Mouse (Mus musculus): Measurements from ENCODE around the gene Pde2a. TPM values are rescaled to one million over a fixed set of nuclear protein-coding genes. Genes with fewer than 3 reads are reported as not detected.

Pde2a gene
- polyA plus RNA-seq, 1 experiment from 2014 or later = 46.5 TPM

DNA sequence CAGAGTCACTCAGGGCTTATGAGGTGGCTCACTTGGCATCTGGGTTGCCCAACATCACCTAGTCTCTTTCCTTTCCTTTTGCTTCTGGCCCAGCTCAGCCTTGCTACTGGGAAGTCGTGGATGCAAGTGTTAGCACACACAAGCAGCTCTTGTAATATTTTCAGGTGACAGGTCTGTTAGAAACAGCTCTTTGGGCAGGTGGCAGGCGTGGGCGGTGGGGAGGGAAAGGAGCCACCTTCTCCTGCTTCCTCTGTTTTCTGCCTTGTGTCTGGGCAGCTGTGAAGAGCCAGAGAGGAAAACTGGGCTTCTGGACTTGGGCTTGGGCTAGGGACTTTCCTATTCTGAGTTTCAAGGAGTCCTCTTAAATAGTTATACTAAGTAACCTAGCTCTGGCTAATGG is 54.5 kb downstream of the Pde2a start:
- Histone ChIP-seq H3K4me3 (ENCODE audit: low read length) (no peak overlapping the region), H3K27ac (ENCODE audit: low read length) (no peak overlapping the region), H3K4me2 (replicated peaks; ENCODE audit: low read depth, low read length) (no peak overlapping the region), H3K9me3 (ENCODE audit: low read length) (no peaks in the 10 kb centered on the region), H3K4me1 (ENCODE audit: insufficient read depth, low read length) (peaks cover 11% of the 10 kb centered on the region), H3K27me3 (ENCODE audit: insufficient read depth, low read length) (no peaks in the 10 kb centered on the region), H3K36me3 (ENCODE audit: insufficient read depth, low read length) (no peaks in the 10 kb centered on the region), H3K9ac (replicated peaks; ENCODE audit: low read length) (no peak overlapping the region)
- no peak for ATAC-seq (ENCODE audit: low FRiP score, low TSS enrichment)
- 61% methylated on average over 3 of the region's 3 CpGs for WGBS

GRCm38 (mm10) chr7:101476493-101476892 is 55.0 kb downstream of the Pde2a start:
- no peaks in the 10 kb centered on the region for H3K27me3 ChIP-seq (ENCODE audit: insufficient read depth, low read length)
- WGBS = 47% methylated on average over 4 of the region's 4 CpGs
- H3K4me1 ChIP-seq (ENCODE audit: insufficient read depth, low read length) = peaks cover 15% of the 10 kb centered on the region
- H3K36me3 ChIP-seq (ENCODE audit: insufficient read depth, low read length) = no peaks in the 10 kb centered on the region
- no peak overlapping the region for H3K4me2 ChIP-seq (replicated peaks; ENCODE audit: low read depth, low read length)
- H3K9me3 ChIP-seq (ENCODE audit: low read length) = no peaks in the 10 kb centered on the region
- no peak for ATAC-seq (ENCODE audit: low FRiP score, low TSS enrichment)
- H3K27ac ChIP-seq (ENCODE audit: low read length) = no peak overlapping the region
- H3K9ac ChIP-seq (replicated peaks; ENCODE audit: low read length) = no peak overlapping the region
- no peak overlapping the region for H3K4me3 ChIP-seq (ENCODE audit: low read length)

DNA sequence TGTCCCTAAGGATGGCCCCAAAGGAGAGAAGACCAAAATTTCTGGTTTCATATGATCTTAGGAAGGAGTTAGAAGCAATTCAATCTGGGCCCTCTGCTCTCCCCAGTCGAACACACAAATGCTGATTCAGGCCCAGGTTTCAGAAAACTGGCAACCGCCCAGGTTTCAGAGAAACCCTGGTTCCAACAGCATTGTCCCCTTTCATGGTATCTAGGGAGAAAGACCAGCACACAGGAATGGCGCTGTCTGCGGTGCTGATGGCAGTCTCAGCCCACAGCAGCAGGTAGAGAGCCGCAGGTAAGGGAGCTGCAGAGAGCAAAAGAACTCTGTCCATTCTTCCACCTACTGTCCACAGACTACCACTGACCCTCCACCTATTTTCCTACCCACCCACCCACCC is 55.7 kb downstream of the Pde2a start:
- H3K27me3 ChIP-seq (ENCODE audit: insufficient read depth, low read length) = no peaks in the 10 kb centered on the region
- 35% methylated on average over 5 of the region's 5 CpGs for WGBS
- no peak overlapping the region for H3K27ac ChIP-seq (ENCODE audit: low read length)
- no peak for ATAC-seq (ENCODE audit: low FRiP score, low TSS enrichment)
- H3K9me3 ChIP-seq (ENCODE audit: low read length) = no peaks in the 10 kb centered on the region
- H3K36me3 ChIP-seq (ENCODE audit: insufficient read depth, low read length) = no peaks in the 10 kb centered on the region
- H3K9ac ChIP-seq (replicated peaks; ENCODE audit: low read length) = no peak overlapping the region
- H3K4me1 ChIP-seq (ENCODE audit: insufficient read depth, low read length) = peaks cover 20% of the 10 kb centered on the region
- no peak overlapping the region for H3K4me2 ChIP-seq (replicated peaks; ENCODE audit: low read depth, low read length)
- H3K4me3 ChIP-seq (ENCODE audit: low read length) = no peak overlapping the region

DNA sequence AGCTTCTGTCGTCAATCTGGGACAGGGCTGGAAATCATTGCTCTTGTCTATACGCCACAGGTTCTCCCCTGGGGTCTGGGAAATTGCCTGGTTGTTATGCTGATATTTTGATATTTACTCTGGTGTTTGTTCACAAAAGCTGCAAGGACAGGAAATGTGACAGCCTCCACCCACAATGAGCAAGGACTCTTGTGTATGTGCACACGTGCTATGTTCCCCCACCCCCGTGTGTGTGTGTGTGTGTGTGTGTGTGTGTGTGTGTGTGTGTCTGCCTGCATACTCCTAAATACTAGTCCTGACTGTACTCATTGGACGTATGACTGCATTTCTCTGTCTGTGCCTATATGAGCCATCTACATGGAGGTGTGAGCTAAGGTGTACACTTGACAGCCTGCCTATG is 56.6 kb downstream of the Pde2a start:
- Histone ChIP-seq H3K4me2 (replicated peaks; ENCODE audit: low read depth, low read length) (no peak overlapping the region), H3K9ac (replicated peaks; ENCODE audit: low read length) (no peak overlapping the region), H3K4me3 (ENCODE audit: low read length) (no peak overlapping the region), H3K27me3 (ENCODE audit: insufficient read depth, low read length) (no peaks in the 10 kb centered on the region), H3K9me3 (ENCODE audit: low read length) (no peaks in the 10 kb centered on the region), H3K4me1 (ENCODE audit: insufficient read depth, low read length) (peaks cover 26% of the 10 kb centered on the region), H3K36me3 (ENCODE audit: insufficient read depth, low read length) (no peaks in the 10 kb centered on the region), H3K27ac (ENCODE audit: low read length) (no peak overlapping the region)
- 64% methylated on average over 5 of the region's 5 CpGs for WGBS
- ATAC-seq (ENCODE audit: low FRiP score, low TSS enrichment) = no peak

- Histone ChIP-seq H3K4me1 (ENCODE audit: insufficient read depth, low read length) (peaks cover 36% of the 10 kb centered on the region), H3K9me3 (ENCODE audit: low read length) (no peaks in the 10 kb centered on the region), H3K4me3 (ENCODE audit: low read length) (no peak overlapping the region), H3K27ac (ENCODE audit: low read length) (no peak overlapping the region), H3K36me3 (ENCODE audit: insufficient read depth, low read length) (no peaks in the 10 kb centered on the region), H3K27me3 (ENCODE audit: insufficient read depth, low read length) (no peaks in the 10 kb centered on the region), H3K9ac (replicated peaks; ENCODE audit: low read length) (no peak overlapping the region), H3K4me2 (replicated peaks; ENCODE audit: low read depth, low read length) (no peak overlapping the region)
- no peak for ATAC-seq (ENCODE audit: low FRiP score, low TSS enrichment)
- 67% methylated on average over 4 of the region's 4 CpGs for WGBS
Measured at GRCm38 (mm10) chr7:101479841-101480240, 58.4 kb downstream of the Pde2a start.

GRCm38 (mm10) chr7:101480671-101481070 is 59.2 kb downstream of the Pde2a start:
- H3K27me3 ChIP-seq (ENCODE audit: insufficient read depth, low read length) = no peaks in the 10 kb centered on the region
- peak overlapping the region; percentile 58 for H3K27ac ChIP-seq (ENCODE audit: low read length)
- ATAC-seq (ENCODE audit: low FRiP score, low TSS enrichment) = peak; percentile 33; the same call in 1 of the 2 replicates
- no peak overlapping the region for H3K9ac ChIP-seq (replicated peaks; ENCODE audit: low read length)
- H3K4me1 ChIP-seq (ENCODE audit: insufficient read depth, low read length) = peaks cover 36% of the 10 kb centered on the region
- H3K36me3 ChIP-seq (ENCODE audit: insufficient read depth, low read length) = no peaks in the 10 kb centered on the region
- 30% methylated on average over 6 of the region's 6 CpGs for WGBS
- H3K4me2 ChIP-seq (replicated peaks; ENCODE audit: low read depth, low read length) = no peak overlapping the region
- H3K9me3 ChIP-seq (ENCODE audit: low read length) = no peaks in the 10 kb centered on the region
- H3K4me3 ChIP-seq (ENCODE audit: low read length) = no peak overlapping the region

GRCm38 (mm10) chr7:101481872-101482498 is 60.5 kb downstream of the Pde2a start:
- H3K4me3 ChIP-seq (ENCODE audit: low read length) = no peak overlapping the region
- H3K9me3 ChIP-seq (ENCODE audit: low read length) = no peaks in the 10 kb centered on the region
- no peak overlapping the region for H3K9ac ChIP-seq (replicated peaks; ENCODE audit: low read length)
- no peak overlapping the region for H3K4me2 ChIP-seq (replicated peaks; ENCODE audit: low read depth, low read length)
- WGBS = 10% methylated on average over 8 of the region's 8 CpGs
- H3K36me3 ChIP-seq (ENCODE audit: insufficient read depth, low read length) = no peaks in the 10 kb centered on the region
- H3K4me1 ChIP-seq (ENCODE audit: insufficient read depth, low read length) = peaks cover 36% of the 10 kb centered on the region
- peak; percentile 54 for ATAC-seq (ENCODE audit: low FRiP score, low TSS enrichment)
- no peaks in the 10 kb centered on the region for H3K27me3 ChIP-seq (ENCODE audit: insufficient read depth, low read length)
- H3K27ac ChIP-seq (ENCODE audit: low read length) = no peak overlapping the region; the same call in 1 of the 2 replicates

DNA sequence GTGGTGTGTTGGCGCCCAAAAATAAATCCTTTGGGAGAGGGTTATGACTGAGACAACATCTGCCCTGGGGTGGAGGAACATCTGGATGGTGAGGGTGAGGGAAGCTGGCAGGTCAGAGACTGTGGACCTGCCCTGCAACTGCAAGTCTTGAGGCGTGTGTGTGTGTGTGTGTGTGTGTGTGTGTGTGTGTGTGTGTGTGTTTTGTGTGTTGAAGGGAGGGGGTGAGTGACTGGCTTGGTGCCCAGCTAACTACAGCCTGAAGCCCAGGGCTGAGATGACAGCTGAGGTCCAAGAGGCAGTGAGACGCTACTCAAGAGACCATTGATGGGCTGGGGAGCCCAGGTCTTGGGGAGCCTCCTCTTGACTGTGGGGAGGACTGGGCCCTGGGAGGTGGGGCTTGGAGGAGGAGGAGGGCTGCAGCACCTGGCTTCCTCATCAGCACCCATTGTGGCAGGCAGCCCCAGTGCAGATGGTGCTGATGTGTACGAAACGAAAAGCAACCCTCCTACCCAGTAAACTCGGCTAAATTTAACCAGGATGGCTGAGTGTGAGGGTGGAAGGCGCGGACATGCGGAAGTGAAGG is 61.1 kb downstream of the Pde2a start:
- Histone ChIP-seq H3K9ac (replicated peaks; ENCODE audit: low read length) (0 out of 2 replicates have a peak overlapping the region, but pooled peaks have one; percentile 4), H3K27me3 (ENCODE audit: insufficient read depth, low read length) (no peaks in the 10 kb centered on the region), H3K4me1 (ENCODE audit: insufficient read depth, low read length) (peaks cover 36% of the 10 kb centered on the region), H3K4me3 (ENCODE audit: low read length) (no peak overlapping the region), H3K36me3 (ENCODE audit: insufficient read depth, low read length) (no peaks in the 10 kb centered on the region), H3K9me3 (ENCODE audit: low read length) (no peaks in the 10 kb centered on the region), H3K27ac (ENCODE audit: low read length) (peak overlapping the region; percentile 20; the same call in 1 of the 2 replicates), H3K4me2 (replicated peaks; ENCODE audit: low read depth, low read length) (no peak overlapping the region)
- WGBS = 38% methylated on average over 9 of the region's 9 CpGs
- ATAC-seq (ENCODE audit: low FRiP score, low TSS enrichment) = peak; percentile 58

DNA sequence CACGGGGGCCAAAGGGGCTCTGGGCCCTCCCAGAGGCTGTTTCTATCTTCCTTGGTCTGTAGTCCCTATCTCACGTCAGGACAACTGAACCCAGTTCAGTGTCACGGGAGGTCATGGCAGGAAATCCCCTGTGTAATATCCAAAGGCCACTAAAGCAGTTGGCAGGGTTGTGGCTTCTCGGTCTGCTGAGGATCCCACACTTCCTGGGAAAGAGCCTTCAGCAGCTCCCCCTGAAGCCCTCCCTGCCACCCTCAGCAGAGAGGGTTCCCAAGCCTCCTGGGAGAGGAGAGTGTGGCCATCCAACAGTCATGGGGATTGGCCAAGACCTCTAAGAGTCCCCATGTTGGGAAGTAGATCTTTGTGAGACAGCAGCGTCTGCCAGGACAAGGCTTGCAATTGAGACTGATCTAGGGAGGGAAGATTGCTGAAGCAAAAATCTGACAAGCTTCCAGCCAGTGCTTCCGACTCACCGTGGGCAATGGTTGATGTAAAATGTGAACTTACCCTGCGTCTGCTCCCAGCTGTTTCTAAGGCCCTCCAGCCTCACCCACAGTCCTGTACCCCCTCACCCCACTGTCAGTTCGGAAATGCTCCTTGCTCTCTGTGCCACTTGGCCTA is 62.1 kb downstream of the Pde2a start:
- 47% methylated on average over 9 of the region's 9 CpGs for WGBS
- Histone ChIP-seq H3K9ac (replicated peaks; ENCODE audit: low read length) (no peak overlapping the region), H3K27me3 (ENCODE audit: insufficient read depth, low read length) (no peaks in the 10 kb centered on the region), H3K27ac (ENCODE audit: low read length) (peak overlapping the region; percentile 39; the same call in 1 of the 2 replicates), H3K4me2 (replicated peaks; ENCODE audit: low read depth, low read length) (no peak overlapping the region), H3K4me3 (ENCODE audit: low read length) (no peak overlapping the region), H3K9me3 (ENCODE audit: low read length) (no peaks in the 10 kb centered on the region), H3K36me3 (ENCODE audit: insufficient read depth, low read length) (no peaks in the 10 kb centered on the region), H3K4me1 (ENCODE audit: insufficient read depth, low read length) (peaks cover 36% of the 10 kb centered on the region)
- no peak for ATAC-seq (ENCODE audit: low FRiP score, low TSS enrichment)

- no peak overlapping the region for H3K27ac ChIP-seq (ENCODE audit: low read length)
- H3K27me3 ChIP-seq (ENCODE audit: insufficient read depth, low read length) = no peaks in the 10 kb centered on the region
- H3K9ac ChIP-seq (replicated peaks; ENCODE audit: low read length) = no peak overlapping the region
- no peaks in the 10 kb centered on the region for H3K9me3 ChIP-seq (ENCODE audit: low read length)
- H3K4me3 ChIP-seq (ENCODE audit: low read length) = no peak overlapping the region
- H3K36me3 ChIP-seq (ENCODE audit: insufficient read depth, low read length) = no peaks in the 10 kb centered on the region
- 71% methylated on average over 5 of the region's 5 CpGs for WGBS
- no peak for ATAC-seq (ENCODE audit: low FRiP score, low TSS enrichment)
- peaks cover 20% of the 10 kb centered on the region for H3K4me1 ChIP-seq (ENCODE audit: insufficient read depth, low read length)
- no peak overlapping the region for H3K4me2 ChIP-seq (replicated peaks; ENCODE audit: low read depth, low read length)
Measured at GRCm38 (mm10) chr7:101487102-101487501, 65.6 kb downstream of the Pde2a start.

All from kidney, embryonic 16.5 days (tissue).